Mouse (Mus musculus) heart, postnatal 0 days (tissue): ENCODE measurements around the gene N4bp2l2. TPM values are rescaled to one million over a fixed set of nuclear protein-coding genes. Genes with fewer than 3 reads are reported as not detected.
"Not testable (repeated sequence)": the region's sequence is repeated elsewhere in the genome, so short reads cannot be mapped to it uniquely, and the experiment has no call there.

ENCODE experiments used
- ATAC-seq: fragments of 200-750 bp; cut with Nextera tagmentation; 2 replicates; pipeline ENCODE4 v1.8.0; 2017; ENCODE audit warnings: low read depth, moderate number of reproducible peaks, moderate library complexity; ENCODE audit not compliant: insufficient read depth
- DNase-seq: peaks from one replicate; pipeline ENCODE4 v3.0.0-alpha.2; 2016; ENCODE audit warnings: low spot score
- H3K27ac ChIP-seq: fragments of 300-500 bp; sonication (generic); 2 replicates; pipeline ENCODE4 v1.5.1; 2014; ENCODE audit warnings: low read depth, mild to moderate bottlenecking
- H3K27me3 ChIP-seq: fragments of 300-500 bp; sonication (generic); 2 replicates; pipeline ENCODE4 v1.6.1; 2014; ENCODE audit warnings: low read length, mixed read lengths; ENCODE audit not compliant: control insufficient read depth, insufficient read depth
- H3K36me3 ChIP-seq: fragments of 300-500 bp; sonication (generic); replicated peaks from 2 replicates; pipeline ENCODE4 v1.6.1; 2014; ENCODE audit warnings: low read length, mixed read lengths; ENCODE audit not compliant: control insufficient read depth, insufficient read depth
- H3K4me1 ChIP-seq: fragments of 300-500 bp; sonication (generic); 2 replicates; pipeline ENCODE4 v1.6.1; 2014; ENCODE audit warnings: antibody characterized with exemption; ENCODE audit not compliant: control insufficient read depth, insufficient read depth
- H3K4me2 ChIP-seq: fragments of 300-500 bp; sonication (generic); 2 replicates; pipeline ENCODE4 v1.6.1; 2014; ENCODE audit warnings: low read depth, mild to moderate bottlenecking, low read length, moderate library complexity
- H3K4me3 ChIP-seq: fragments of 300-500 bp; sonication (generic); 2 replicates; pipeline ENCODE4 v1.5.1; 2014; ENCODE audit warnings: low read depth, low read length
- H3K9ac ChIP-seq: fragments of 300-500 bp; sonication (generic); replicated peaks from 2 replicates; pipeline ENCODE4 v1.6.1; 2014; ENCODE audit warnings: low read depth, low read length, mixed read lengths
- H3K9me3 ChIP-seq: fragments of 300-500 bp; sonication (generic); replicated peaks from 2 replicates; pipeline ENCODE4 v1.6.1; 2016; ENCODE audit warnings: low read length; ENCODE audit not compliant: control insufficient read depth
- CTCF ChIP-seq: IDR thresholded peaks from 2 replicates; pipeline ENCODE4 v1.5.1; 2016; ENCODE audit warnings: antibody characterized with exemption, control low read depth, low read depth
- EP300 ChIP-seq: IDR thresholded peaks from 2 replicates; pipeline ENCODE4 v1.6.1; 2016; ENCODE audit warnings: antibody characterized with exemption, low read depth
- WGBS: fragments of 180-500 bp; shearing (Covaris S2); extraction: QIAGEN DNeasy Blood & Tissue Kit; methylation state at CpG from one replicate; pipeline ENCODE4 v1.1.7; 2014; 5-methylcytosine and 5-hydroxymethylcytosine counted together
- polyA plus RNA-seq: library from polyadenylated mRNA; unstranded; fragments of >200 nt; fragmentation: Nextera tagmentation; extraction: Ambion mirVana; gene quantifications from 2 replicates; pipeline ENCODE4 v1.2.1, GENCODE M21; 2015
- total RNA-seq: library from RNA; depleted of rRNA; stranded (reverse); fragments of >200 nt; gene quantifications from 2 replicates; pipeline ENCODE4 v1.2.3, GENCODE M21; 2014; ENCODE audit warnings: low replicate concordance; rRNA removed

Gene N4bp2l2
- total RNA-seq: 27.9 and 54.3 TPM in 2 replicates
- 24.0 and 26.9 TPM in 2 replicates for polyA plus RNA-seq

GRCm38 (mm10) chr5:150666133-150666739 is at the start of gene N4bp2l2:
N4bp2l2 (minus strand) TSS chr5:150666183.
- Histone ChIP-seq H3K27ac (peak within 1 kb of the TSS; percentile 99), H3K4me1 (peaks cover 18% of the 10 kb centered on the region), H3K36me3 (peaks cover 11% of the 10 kb centered on the region; the same call in 1 of the 2 replicates), H3K4me3 (peak within 1 kb of the TSS; percentile 92), H3K4me2 (peak within 1 kb of the TSS; percentile 74), H3K9ac (peak within 1 kb of the TSS; percentile 88)
- not testable (repeated sequence) for ATAC-seq, H3K27me3 ChIP-seq, H3K9me3 ChIP-seq, DNase-seq
- WGBS: 92% methylated on average over 8 of the region's 9 CpGs

- Histone ChIP-seq H3K4me3 (no peak overlapping the region), H3K4me1 (peaks cover 8% of the 10 kb centered on the region), H3K9ac (no peak overlapping the region), H3K4me2 (no peak overlapping the region), H3K36me3 (no peaks in the 10 kb centered on the region), H3K27me3 (no peaks in the 10 kb centered on the region), H3K27ac (no peak overlapping the region), H3K9me3 (no peaks in the 10 kb centered on the region)
- ATAC-seq (no peak), DNase-seq (no peak)
- TF ChIP-seq EP300 (no peak), CTCF (no peak)
Observed at GRCm38 (mm10) chr5:150713431-150713830, 47.4 kb upstream of the N4bp2l2 start.

- 40% methylated on average over 4 of the region's 4 CpGs for WGBS
- TF ChIP-seq EP300 (no peak), CTCF (no peak)
- Histone ChIP-seq H3K27ac (no peak overlapping the region), H3K4me2 (no peak overlapping the region), H3K36me3 (no peaks in the 10 kb centered on the region), H3K9ac (no peak overlapping the region), H3K9me3 (no peaks in the 10 kb centered on the region), H3K4me1 (peaks cover 3% of the 10 kb centered on the region), H3K4me3 (no peak overlapping the region), H3K27me3 (no peaks in the 10 kb centered on the region)
- DNase-seq (peak; percentile 57), ATAC-seq (peak; percentile 88)
Observed at GRCm38 (mm10) chr5:150711503-150711902, 45.5 kb upstream of the N4bp2l2 start.

- not testable (repeated sequence) for H3K9me3 ChIP-seq, DNase-seq, H3K4me1 ChIP-seq, H3K4me3 ChIP-seq, H3K9ac ChIP-seq, H3K27me3 ChIP-seq, H3K27ac ChIP-seq, H3K4me2 ChIP-seq, ATAC-seq, H3K36me3 ChIP-seq
- 91% methylated on average over 3 of the region's 3 CpGs for WGBS
Observed at GRCm38 (mm10) chr5:150707181-150707580, 41.2 kb upstream of the N4bp2l2 start.

GRCm38 (mm10) chr5:150706651-150707050 is 40.7 kb upstream of the N4bp2l2 start:
- not testable (repeated sequence) for H3K9ac ChIP-seq, H3K9me3 ChIP-seq, H3K4me3 ChIP-seq, H3K36me3 ChIP-seq, H3K27ac ChIP-seq, H3K4me1 ChIP-seq, H3K27me3 ChIP-seq, H3K4me2 ChIP-seq, DNase-seq, ATAC-seq
- WGBS: 77% methylated on average over 1 of the region's 1 CpGs

- no peaks in the 10 kb centered on the region for H3K36me3 ChIP-seq
- ATAC-seq (no peak), DNase-seq (peak; percentile 47)
- 48% methylated on average over 2 of the region's 2 CpGs for WGBS
- peak; percentile 53 for TF ChIP-seq CTCF
- no peak for TF ChIP-seq EP300
- no peak overlapping the region for H3K4me3 ChIP-seq
- H3K9ac ChIP-seq: no peak overlapping the region
- H3K27me3 ChIP-seq: no peaks in the 10 kb centered on the region
- H3K4me1 ChIP-seq: no peaks in the 10 kb centered on the region
- no peak overlapping the region for H3K27ac ChIP-seq
- no peak overlapping the region for H3K4me2 ChIP-seq
- H3K9me3 ChIP-seq: no peaks in the 10 kb centered on the region
Observed at GRCm38 (mm10) chr5:150702714-150703113, 36.7 kb upstream of the N4bp2l2 start.
